Mouse (Mus musculus): ENCODE measurements around the gene Agbl4.

The Agbl4 gene

DNA sequence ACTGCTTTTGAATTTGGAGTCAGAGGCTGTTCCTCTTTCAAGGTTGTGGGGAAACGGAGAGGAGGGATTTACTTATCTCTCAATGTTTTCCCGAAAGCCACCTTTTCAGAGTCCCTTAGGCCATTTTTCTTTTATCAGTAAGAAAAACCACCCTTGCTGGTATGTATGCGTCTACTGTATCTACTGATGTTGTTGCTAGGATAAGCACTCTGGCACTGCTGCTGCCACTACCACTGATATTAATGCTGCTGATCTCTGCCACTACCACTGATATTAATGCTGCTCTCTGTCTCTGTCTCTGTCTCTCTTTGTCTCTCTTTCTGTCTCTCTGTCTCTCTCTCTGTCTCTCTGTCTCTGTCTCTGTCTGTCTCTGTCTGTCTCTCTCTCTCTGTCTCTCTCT, 1271.9 kb downstream of the Agbl4 start:
- no peak for DNase-seq (ENCODE audit: low spot score)

DNA sequence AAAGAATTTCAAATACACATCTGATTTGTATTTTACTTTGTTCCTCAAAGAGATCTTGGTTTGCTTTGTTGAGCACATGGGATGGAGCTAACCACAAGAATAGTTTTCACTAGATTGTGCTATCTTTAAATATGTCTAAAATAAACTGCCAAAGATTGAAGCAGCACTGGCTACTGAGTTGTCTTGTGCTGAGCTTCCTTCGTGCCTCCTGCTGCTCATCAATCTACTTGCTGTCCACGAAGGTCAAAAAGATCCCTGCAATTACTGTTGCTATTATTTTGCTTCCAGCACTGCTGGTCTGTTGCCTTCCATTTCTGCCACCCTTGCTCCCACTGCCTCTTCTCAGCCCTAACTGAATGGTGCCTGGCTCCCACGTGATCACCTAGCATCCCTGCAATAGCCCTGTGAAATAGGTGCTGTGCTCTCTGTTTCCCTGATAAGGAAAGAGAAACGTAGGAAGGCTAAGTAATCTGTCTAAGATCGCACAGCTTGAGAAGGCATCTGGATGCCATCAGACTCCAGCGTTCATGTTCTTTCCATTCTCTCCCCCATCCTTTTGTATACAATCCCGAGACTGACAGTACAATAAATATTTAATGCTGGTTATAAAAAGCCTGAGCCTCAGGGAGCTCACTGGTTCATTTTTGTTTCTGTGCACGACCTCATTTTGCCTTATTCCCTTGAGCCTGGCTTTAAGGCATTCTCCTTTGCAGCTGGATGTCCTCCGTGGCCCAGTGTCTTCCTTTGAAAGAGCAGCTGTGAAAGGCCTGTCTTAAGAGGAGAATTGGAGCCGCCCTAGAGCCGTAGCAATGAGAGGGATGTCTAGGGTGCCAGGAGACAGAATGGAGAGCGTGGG, 1273.3 kb downstream of the Agbl4 start:
- peak; percentile 14 for DNase-seq (ENCODE audit: low spot score)

DNA sequence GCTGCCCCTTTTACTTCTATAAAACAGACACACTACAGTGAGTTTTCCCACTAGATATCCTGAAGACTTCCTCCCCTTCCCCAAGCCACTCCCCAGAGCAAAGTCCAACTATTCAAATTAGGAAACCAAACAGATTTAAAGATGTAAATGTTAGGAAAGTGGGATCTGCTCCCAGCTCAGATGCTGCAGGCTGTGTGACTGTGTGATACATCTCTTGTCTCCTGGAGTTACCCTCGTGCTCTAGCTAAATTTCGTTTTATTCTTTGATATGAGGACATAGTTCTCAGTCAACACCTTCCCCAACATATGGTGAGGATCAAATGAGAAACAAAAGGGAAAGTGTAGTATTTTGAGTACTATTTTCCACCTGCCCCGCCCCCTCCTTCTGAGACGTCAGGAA, 1274.0 kb downstream of the Agbl4 start:
- DNase-seq (ENCODE audit: low spot score) = no peak

DNA sequence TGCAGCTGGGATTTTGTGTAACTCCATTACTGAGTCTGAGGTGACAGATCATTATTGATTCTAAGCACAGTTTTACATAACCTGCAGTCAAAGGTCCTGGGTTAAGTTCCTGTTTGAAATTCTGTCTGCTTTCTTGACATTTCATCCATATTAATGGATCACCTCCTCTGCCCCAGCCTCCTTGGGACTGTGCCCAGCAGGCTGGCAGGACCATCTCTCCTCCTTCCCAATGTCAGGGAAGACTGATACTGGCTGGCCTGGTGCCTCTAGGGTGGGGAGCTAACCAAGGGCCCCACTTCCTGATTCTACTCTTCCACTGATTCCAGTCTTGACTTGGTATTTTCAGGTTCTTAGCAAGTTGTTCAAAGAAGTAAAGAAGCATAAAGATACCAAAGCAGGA, 1276.4 kb downstream of the Agbl4 start:
- DNase-seq (ENCODE audit: low spot score) = no peak

DNA sequence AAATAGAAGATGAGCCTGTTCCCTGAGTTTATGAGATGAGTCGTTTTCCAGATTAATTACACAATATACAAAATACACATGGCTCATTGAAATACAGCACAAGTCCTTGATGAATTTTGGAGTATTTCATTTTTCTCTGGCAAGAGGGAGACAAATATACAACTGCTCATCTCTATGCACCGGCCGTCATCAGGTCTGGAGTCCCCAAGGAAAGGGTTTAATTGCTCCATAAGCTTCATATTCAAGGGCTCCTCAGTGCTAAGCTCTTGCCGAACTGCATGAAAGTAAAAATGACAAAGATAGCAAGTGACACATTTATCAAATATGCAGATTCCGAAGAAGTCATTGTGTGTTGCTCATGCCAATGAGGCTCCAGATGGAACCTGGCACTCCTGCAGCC, 1284.5 kb downstream of the Agbl4 start:
- DNase-seq (ENCODE audit: low spot score) = no peak

DNA sequence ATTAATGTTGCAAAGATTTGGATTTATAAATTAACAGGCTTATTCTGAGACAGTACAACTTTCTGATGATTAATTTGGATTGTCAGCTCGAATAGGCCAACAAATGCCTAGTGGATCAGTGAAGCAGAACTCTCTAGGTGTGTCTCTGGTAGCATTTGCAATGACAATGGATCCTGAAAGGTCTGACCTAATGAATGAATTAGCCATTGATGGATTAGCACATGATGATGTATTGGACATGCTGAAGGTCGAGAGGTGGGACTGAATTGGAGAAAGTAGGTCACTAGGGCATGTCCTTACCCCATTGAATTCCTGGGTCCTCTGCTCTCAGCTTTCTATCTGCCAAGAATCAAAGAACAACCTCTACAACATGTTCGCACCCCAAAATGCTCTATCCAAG, 1285.3 kb downstream of the Agbl4 start:
- no peak for DNase-seq (ENCODE audit: low spot score)

DNA sequence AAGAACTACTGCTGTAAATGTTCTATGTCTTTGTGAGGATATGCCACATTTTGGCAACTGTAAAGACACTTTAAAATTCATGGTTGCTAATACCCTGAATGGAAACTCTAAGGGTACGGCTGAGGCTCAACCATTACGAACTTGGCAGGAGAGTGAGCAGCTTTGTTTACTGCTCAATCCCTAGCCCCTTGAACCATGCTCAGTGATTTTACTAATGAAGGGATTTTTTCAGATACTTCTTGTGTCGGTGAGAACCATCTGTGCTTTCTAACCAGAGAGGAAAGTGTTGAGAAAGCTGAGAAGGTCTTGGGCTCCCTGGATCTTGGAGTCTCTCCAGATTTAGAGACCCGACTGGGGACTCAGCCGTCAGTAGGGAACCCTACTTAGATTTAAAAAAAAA, 1286.4 kb downstream of the Agbl4 start:
- no peak for DNase-seq (ENCODE audit: low spot score)

DNA sequence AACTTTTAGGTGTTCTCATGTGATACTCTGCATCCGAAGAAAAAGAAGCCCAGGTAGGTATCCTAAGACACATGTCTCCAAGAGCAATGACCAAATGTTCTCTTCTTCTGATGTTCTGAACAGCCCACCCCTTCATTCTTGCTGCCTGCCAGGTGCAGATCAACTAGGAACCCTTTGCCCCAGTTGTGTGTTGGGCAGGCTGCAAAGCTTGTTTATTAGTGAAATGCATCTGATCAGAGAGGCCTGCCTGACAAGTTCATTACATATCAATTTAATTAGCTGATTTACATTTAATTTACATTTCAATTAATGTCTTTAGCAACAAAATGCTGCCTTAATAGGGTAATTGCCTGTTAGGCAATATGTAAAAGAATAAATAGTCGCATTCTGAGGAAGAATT, 1288.5 kb downstream of the Agbl4 start:
- DNase-seq (ENCODE audit: low spot score) = no peak

DNA sequence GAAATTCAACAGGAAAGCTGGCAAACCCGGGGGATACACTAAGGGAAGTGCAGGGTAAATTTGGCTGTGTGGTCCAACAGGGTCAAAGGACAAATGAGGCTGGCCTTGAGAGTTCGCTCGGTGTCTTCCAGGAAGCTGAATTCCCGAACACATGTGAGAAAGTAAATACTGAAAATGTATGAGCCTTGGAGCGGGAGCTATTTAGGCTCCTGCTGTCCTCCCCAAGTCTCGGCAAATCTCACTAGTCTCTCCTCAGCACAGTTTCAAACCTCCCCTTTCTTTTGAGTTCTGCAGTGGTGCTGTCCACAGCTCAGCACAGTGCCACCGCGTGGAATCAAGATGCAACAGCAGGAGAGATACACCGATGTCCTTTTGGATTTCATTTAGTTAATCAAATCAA, 1289.5 kb downstream of the Agbl4 start:
- peak; percentile 12 for DNase-seq (ENCODE audit: low spot score)

DNA sequence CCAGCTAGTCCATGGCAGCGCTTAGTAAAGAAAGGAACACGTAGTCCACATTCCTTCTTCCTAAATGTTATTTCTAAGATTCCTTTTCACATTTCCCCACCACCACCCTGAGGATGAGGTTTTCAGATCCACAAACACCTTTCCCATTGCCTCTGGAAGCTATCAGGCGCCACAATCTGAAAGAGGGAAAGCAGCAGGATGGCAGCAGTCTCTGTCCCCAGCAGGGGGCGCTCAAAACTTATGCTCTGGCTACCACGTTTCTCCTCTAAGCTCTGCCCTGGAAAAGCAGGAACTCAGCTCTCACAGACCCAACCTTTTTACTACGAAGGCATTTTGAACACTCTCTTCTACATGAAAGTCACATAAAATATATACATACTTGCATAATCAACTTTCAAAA, 1290.2 kb downstream of the Agbl4 start:
- DNase-seq (ENCODE audit: low spot score) = peak; percentile 57

DNA sequence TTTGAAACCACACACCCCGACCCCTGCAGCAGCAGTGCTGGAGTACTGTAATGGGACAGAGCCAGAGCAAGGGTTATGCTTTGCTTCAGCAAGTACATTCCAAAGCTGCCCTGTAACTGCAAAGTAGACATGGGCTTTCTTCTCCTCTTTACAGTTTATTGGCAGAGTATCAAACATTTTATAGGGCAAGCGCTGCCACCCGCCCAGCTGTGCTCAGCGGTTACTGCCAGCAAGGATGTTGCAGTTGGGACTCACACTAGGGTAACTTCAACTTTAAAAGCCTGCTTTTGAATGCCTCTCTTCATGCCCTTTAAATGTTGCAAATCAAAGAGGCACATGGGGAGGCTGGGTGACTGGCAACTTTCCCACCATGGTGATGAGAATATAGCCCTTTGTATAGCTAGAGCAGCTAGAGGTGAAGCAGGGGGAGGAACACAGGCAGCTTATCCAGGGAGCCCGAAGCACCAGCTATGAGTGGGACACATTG, 1293.6 kb downstream of the Agbl4 start:
- DNase-seq (ENCODE audit: low spot score) = no peak

DNA sequence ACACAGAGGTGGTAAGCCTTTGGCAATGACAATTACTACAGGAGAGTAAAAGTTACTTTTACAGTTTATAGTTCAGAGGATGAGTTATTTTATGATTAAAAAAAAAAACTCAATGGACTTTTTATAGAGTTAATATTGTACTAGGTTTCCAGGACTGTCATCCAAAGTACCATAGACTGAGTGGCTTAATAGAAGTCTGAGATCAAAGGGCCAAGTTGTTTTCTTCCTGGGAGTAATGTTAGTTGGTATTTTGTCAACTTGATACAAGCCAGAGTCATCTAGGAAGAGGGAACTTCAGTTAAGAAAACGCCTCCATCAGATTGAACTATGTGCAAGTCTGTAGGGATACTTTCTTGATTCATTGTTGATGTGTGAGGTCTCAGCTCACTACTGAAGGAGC, 1303.9 kb downstream of the Agbl4 start:
- no peak for DNase-seq (ENCODE audit: low spot score)

DNA sequence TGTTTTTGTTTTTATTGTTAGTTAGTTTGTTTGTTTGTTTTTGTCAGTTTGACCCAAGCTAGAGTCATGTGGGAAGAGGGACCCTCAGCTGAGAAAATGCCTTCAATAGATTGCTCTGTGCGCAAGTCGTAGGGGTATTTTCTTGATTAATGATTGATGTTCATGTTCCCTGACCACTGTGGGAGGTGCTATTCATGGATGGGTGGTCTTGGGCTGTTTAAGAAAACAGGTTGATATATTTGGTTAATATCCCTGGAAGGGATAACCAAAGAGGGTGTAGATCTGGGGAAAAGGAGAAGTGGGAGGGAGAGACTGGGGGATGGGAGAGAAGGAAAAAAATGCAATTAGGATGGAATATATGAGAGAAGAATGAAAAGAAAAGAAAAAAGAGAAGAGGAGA, 1306.7 kb downstream of the Agbl4 start:
- DNase-seq (ENCODE audit: low spot score) = no peak

DNA sequence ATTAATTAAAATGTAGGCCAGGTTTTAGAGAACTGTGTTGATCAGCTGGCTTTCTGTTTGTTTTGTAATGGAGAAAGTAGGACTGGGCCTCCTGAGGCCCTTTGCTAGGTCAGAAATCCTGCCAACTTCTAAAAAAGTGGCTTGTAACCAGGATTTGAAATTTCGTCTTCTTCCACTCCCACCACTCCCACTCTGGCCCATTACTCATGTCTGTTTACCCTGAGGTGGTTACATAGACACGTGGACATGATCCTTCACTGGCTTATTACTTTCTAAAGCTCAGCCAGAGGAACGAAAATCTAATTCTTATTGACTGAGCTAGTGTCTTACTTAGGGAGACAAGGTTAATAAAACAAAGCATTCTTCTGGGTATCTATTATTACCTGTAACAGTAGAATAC, 1307.5 kb downstream of the Agbl4 start:
- no peak for DNase-seq (ENCODE audit: low spot score)
